Mouse (Mus musculus): Measurements from ENCODE around the gene Ooep.
"Not testable (repeated sequence)": the region's sequence is repeated elsewhere in the genome, so short reads cannot be mapped to it uniquely, and the experiment has no call there.

The Ooep gene

GRCm38 (mm10) chr9:78367959-78368358 lies 10.6 kb downstream of the Ooep start, which contains the start of gene Dppa5a:
Dppa5a (minus strand) TSS chr9:78368177.
- DNase-seq (ENCODE audit: low spot score in 2 of 2), result not testable (repeated sequence)

- no peak for DNase-seq (ENCODE audit: low spot score in 2 of 2)
Measured at GRCm38 (mm10) chr9:78365850-78366544, 12.5 kb downstream of the Ooep start.

GRCm38 (mm10) chr9:78364701-78365100 lies 13.8 kb downstream of the Ooep start:
- no peak for DNase-seq (ENCODE audit: low spot score in 2 of 2)

- no peak for DNase-seq (ENCODE audit: low spot score in 2 of 2)
Measured at GRCm38 (mm10) chr9:78363374-78363773, 15.2 kb downstream of the Ooep start.

- DNase-seq (ENCODE audit: low spot score in 2 of 2), result no peak
Measured at GRCm38 (mm10) chr9:78360484-78360872, 18.0 kb downstream of the Ooep start.

- no peak for DNase-seq (ENCODE audit: low spot score in 2 of 2)
Measured at GRCm38 (mm10) chr9:78359750-78360483, 18.6 kb downstream of the Ooep start.

GRCm38 (mm10) chr9:78358053-78358452 lies 20.5 kb downstream of the Ooep start:
- peak; percentile 40 to 77 for DNase-seq (ENCODE audit: low spot score in 2 of 2)

GRCm38 (mm10) chr9:78355611-78356010 lies 22.9 kb downstream of the Ooep start, which contains the start of gene Gsta2:
Gsta2 (minus strand) TSS chr9:78355788.
- DNase-seq (ENCODE audit: low spot score in 2 of 2), result no peak

- no peak for DNase-seq (ENCODE audit: low spot score in 2 of 2)
Measured at GRCm38 (mm10) chr9:78354665-78355578, 23.6 kb downstream of the Ooep start.

GRCm38 (mm10) chr9:78351504-78352220 lies 26.9 kb downstream of the Ooep start:
- DNase-seq (ENCODE audit: low spot score in 2 of 2), result no peak

GRCm38 (mm10) chr9:78350007-78350406 lies 28.5 kb downstream of the Ooep start:
- DNase-seq (ENCODE audit: low spot score in 2 of 2), result not testable (repeated sequence)

GRCm38 (mm10) chr9:78349141-78349540 lies 29.4 kb downstream of the Ooep start:
- not testable (repeated sequence) for DNase-seq (ENCODE audit: low spot score in 2 of 2)

GRCm38 (mm10) chr9:78348206-78349004 lies 30.1 kb downstream of the Ooep start:
- not testable (repeated sequence) for DNase-seq (ENCODE audit: low spot score in 2 of 2)

- DNase-seq (ENCODE audit: low spot score in 2 of 2), result no peak
Measured at GRCm38 (mm10) chr9:78347004-78347403, 31.5 kb downstream of the Ooep start.

- DNase-seq (ENCODE audit: low spot score in 2 of 2), result not testable (repeated sequence)
Measured at GRCm38 (mm10) chr9:78345235-78345634, 33.3 kb downstream of the Ooep start.

- not testable (repeated sequence) for DNase-seq (ENCODE audit: low spot score in 2 of 2)
Measured at GRCm38 (mm10) chr9:78343055-78343454, 35.5 kb downstream of the Ooep start.

GRCm38 (mm10) chr9:78342494-78342893 lies 36.0 kb downstream of the Ooep start:
- DNase-seq (ENCODE audit: low spot score in 2 of 2), result not testable (repeated sequence)

GRCm38 (mm10) chr9:78340324-78340723 lies 38.2 kb downstream of the Ooep start:
- peak; percentile 37 to 66 for DNase-seq (ENCODE audit: low spot score in 2 of 2)

GRCm38 (mm10) chr9:78337050-78337449 lies 41.5 kb downstream of the Ooep start:
- DNase-seq (ENCODE audit: low spot score in 2 of 2), result not testable (repeated sequence)

- not testable (repeated sequence) for DNase-seq (ENCODE audit: low spot score in 2 of 2)
Measured at GRCm38 (mm10) chr9:78327289-78327688, 51.2 kb downstream of the Ooep start, which contains the start of gene Omt2b. Omt2b (plus strand) TSS chr9:78327589.
